8 mouse cellular contexts compared by ENCODE assay signal in the genomic region with DNA sequence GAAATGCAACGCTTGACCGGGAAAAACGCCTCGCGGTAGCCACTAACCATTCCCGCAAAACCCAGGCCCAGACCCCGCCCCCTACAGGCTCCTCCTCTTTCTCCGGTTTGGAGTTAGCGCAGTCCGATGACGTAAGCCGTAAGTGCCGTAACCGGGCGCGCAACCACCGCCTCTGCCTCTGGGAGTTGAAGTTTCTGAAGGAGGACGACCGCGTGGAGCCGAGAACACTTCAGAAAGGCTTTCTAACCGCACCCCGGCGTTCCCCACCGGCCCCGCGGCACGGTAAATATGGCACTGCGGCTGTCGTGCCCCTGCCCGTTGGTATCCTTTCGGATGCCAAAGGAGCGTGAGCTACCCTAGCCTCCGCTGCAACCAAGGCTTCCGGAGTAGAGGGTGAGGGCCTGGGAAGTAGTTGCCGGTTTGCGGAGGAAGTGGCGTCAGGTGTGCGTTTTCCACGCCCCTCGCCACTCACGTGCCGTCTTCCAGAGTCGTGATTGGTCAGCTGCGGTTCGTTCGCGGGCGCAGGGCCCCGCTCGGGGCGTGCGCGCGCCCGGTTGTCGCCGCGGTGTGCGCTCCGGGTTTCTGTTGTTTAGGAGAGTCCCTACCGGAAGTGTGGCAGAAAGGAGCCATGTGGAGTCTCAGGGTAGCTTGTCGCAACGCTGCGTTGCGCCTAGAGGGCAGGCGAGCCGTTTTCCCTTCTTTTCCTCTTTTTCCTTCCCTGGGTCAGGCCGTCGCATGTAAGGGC. TPM values are rescaled to one million over a fixed set of nuclear protein-coding genes. Genes with fewer than 3 reads are reported as not detected.
DNase-seq lines count a peak whose midpoint lies in the region; ATAC-seq lines count a peak whose summit lies in the region.

A gene (plus strand): TSS at position 134 of the 745 bp plus-strand sequence.

- no peaks in the 10 kb centered on the region for H3K27me3 ChIP-seq in hindbrain, embryonic 16.5 days (replicated peaks; ENCODE audit: control insufficient read depth, insufficient read depth, low read length)

- H3K9ac ChIP-seq in hindbrain, embryonic 16.5 days (ENCODE audit: low read depth, low read length): peak within 1 kb of the TSS; percentile 85

- H3K4me1 ChIP-seq in hindbrain, embryonic 16.5 days (ENCODE audit: control insufficient read depth, insufficient read depth, low read depth, low read length): peaks cover 3% of the 10 kb centered on the region

- peak within 1 kb of the TSS; percentile 85 for H3K4me2 ChIP-seq in hindbrain, embryonic 16.5 days (ENCODE audit: low read length)

- peak within 1 kb of the TSS; percentile 77 for H3K4me3 ChIP-seq in hindbrain, embryonic 16.5 days (ENCODE audit: low read length)
- H3K4me3 ChIP-seq in macrophage (ENCODE audit: inconsistent target): peak within 1 kb of the TSS; percentile 60

- H3K79me2 ChIP-seq in macrophage (ENCODE audit: inconsistent target): no peaks in the 10 kb centered on the region

- no peaks in the 10 kb centered on the region for H3K36me3 ChIP-seq in hindbrain, embryonic 16.5 days (ENCODE audit: control insufficient read depth, insufficient read depth, low read length)
- no peaks in the 10 kb centered on the region for H3K36me3 ChIP-seq in macrophage (ENCODE audit: inconsistent target)

- H3K9me3 ChIP-seq in hindbrain, embryonic 16.5 days (ENCODE audit: control insufficient read depth, low read length): no peaks in the 10 kb centered on the region

- H3K27ac ChIP-seq in hindbrain, embryonic 16.5 days (ENCODE audit: low read depth, low read length): peak within 1 kb of the TSS; percentile 99
- H3K27ac ChIP-seq in macrophage: peak within 1 kb of the TSS; percentile 90

- under 1% methylated on average over 70 of the region's 70 CpGs for WGBS in hindbrain, embryonic 16.5 days
- WGBS in macrophage (ENCODE audit: missing documents): 2% methylated on average over 64 of the region's 70 CpGs

- DNase-seq in WW6 (ENCODE audit: low read depth, low spot score): peak; percentile 93
- peak; percentile 93 to 98 for DNase-seq in cerebellum, postnatal 4 days (ENCODE audit: low spot score in 2 of 2)
- DNase-seq in gastrocnemius, adult 18-20 months (ENCODE audit: low spot score): peak; percentile 99
- DNase-seq in left cerebral cortex, adult 18-20 months (ENCODE audit: low spot score in 2 of 2): peak; percentile 98 to 99
- DNase-seq in right cerebral cortex, adult 18-20 months: peak; percentile 98
- peak; percentile 93 for DNase-seq in urinary bladder, postnatal 10 days (ENCODE audit: low spot score)

- peak; percentile 100 for ATAC-seq in hindbrain, embryonic 16.5 days

RNA-seq across cellular contexts. Expression of the gene that starts here (rescaled TPM):
- total RNA-seq in gastrocnemius, adult 18-20 months (2021): 1 to 10 TPM in 1 of 2 experiments, under 1 TPM in 1; 0.94 to 2.4 TPM
- 6.4 and 7.9 TPM in 2 replicates for polyA plus RNA-seq in hindbrain, embryonic 16.5 days (2015; fragmentation: Nextera tagmentation; extraction: Ambion mirVana)
- total RNA-seq in left cerebral cortex, adult 18-20 months (2021): 1 to 10 TPM; 4.0 to 4.9 TPM
- total RNA-seq in macrophage (2018; cell fraction: chromatin; rRNA removed): 1 to 10 TPM; 1.0 to 7.6 (median 3.0) TPM
- total RNA-seq in macrophage (2018; cell fraction: cytosol; rRNA removed): 1 to 10 TPM in 24 of 26 experiments, under 1 TPM in 2; 0.84 to 2.7 (median 1.5) TPM
- total RNA-seq in macrophage (2018; cell fraction: nucleus; rRNA removed): 1 to 10 TPM; 1.2 to 6.0 (median 2.2) TPM
- 2.2 to 3.3 TPM (median 3.1 TPM) in 3 replicates for polyA plus RNA-seq in macrophage (2018)

Comparison
In these comparisons a context has a peak if more than half of its experiments do, and no peak if none do; other contexts are left out.
1. Peak in every context shown above with its lines: DNase-seq, ATAC-seq, H3K4me3 ChIP-seq and H3K27ac ChIP-seq.